Mouse (Mus musculus) ES-E14 (cell line): ENCODE results near the gene Plxnd1. TPM values are rescaled to one million over a fixed set of nuclear protein-coding genes. Genes with fewer than 3 reads are reported as not detected.

Experiments used
- DNase-seq: peaks from one replicate; pipeline ENCODE4 v3.0.0-alpha.2; 2013; ENCODE audit warnings: low read depth, low spot score
- H3K27ac ChIP-seq: 2 replicates; pipeline ENCODE4 v1.5.1; 2012; ENCODE audit warnings: low read depth, mild to moderate bottlenecking, low read length, moderate library complexity, mixed read lengths; ENCODE audit not compliant: poor library complexity, insufficient read depth, severe bottlenecking
- H3K36me3 ChIP-seq: 2 replicates; pipeline ENCODE4 v1.6.1; 2012; ENCODE audit warnings: mild to moderate bottlenecking, low read length, moderate library complexity, mixed read lengths; ENCODE audit not compliant: control insufficient read depth, poor library complexity, insufficient read depth, severe bottlenecking
- H3K4me1 ChIP-seq, 2 experiments: fragments of 150-350 bp in 1 of 2; sonication (generic) in 1 of 2; 2 replicates each; pipeline ENCODE4 v1.6.1; 2012; ENCODE audit warnings: low read length in 2 of 2, mild to moderate bottlenecking in 1 of 2, mixed read lengths in 1 of 2; ENCODE audit not compliant: control insufficient read depth in 2 of 2, insufficient read depth in 2 of 2, poor library complexity in 1 of 2
- H3K4me3 ChIP-seq, 2 experiments: fragments of 150-350 bp in 1 of 2; sonication (generic) in 1 of 2; 2 replicates each; pipeline ENCODE4 v1.5.1; 2012; ENCODE audit warnings: low read length in 2 of 2, low read depth in 1 of 2, mild to moderate bottlenecking in 1 of 2, mixed read lengths in 1 of 2; ENCODE audit not compliant: insufficient read depth in 1 of 2, poor library complexity in 1 of 2, severe bottlenecking in 1 of 2
- H3K9ac ChIP-seq: 2 replicates; pipeline ENCODE4 v1.6.1; 2012; ENCODE audit warnings: low read depth, mild to moderate bottlenecking, low read length, mixed read lengths; ENCODE audit not compliant: poor library complexity, insufficient read depth, severe bottlenecking
- H3K9me3 ChIP-seq: fragments of 150-350 bp; sonication (generic); 2 replicates; pipeline ENCODE4 v1.6.1; 2012; ENCODE audit warnings: low read depth, mild to moderate bottlenecking, low read length; ENCODE audit not compliant: control insufficient read depth, insufficient read depth
- CHD2 ChIP-seq: IDR thresholded peaks from 2 replicates; pipeline ENCODE4 v1.6.1; 2014; ENCODE audit warnings: mild to moderate bottlenecking, low read depth, low read length, inconsistent platforms
- HCFC1 ChIP-seq: IDR thresholded peaks from 2 replicates; pipeline ENCODE4 v1.6.1; 2012; ENCODE audit warnings: low read length, inconsistent platforms, borderline replicate concordance; ENCODE audit not compliant: insufficient read depth
- MAFK ChIP-seq: IDR thresholded peaks from 2 replicates; pipeline ENCODE4 v1.6.1; 2014; ENCODE audit warnings: mild to moderate bottlenecking, low read depth, low read length, inconsistent platforms; ENCODE audit not compliant: insufficient read depth
- ZC3H11A ChIP-seq: IDR thresholded peaks from 2 replicates; pipeline ENCODE4 v1.6.1; 2012; ENCODE audit warnings: low read depth, mild to moderate bottlenecking, inconsistent platforms, low read length, borderline replicate concordance
- ZNF384 ChIP-seq: IDR thresholded peaks from 2 replicates; pipeline ENCODE4 v1.6.1; 2012; ENCODE audit warnings: low read depth, low read length, inconsistent platforms
- in situ Hi-C, 2 experiments: fragments of 600-800 bp; cut with MboI; formaldehyde crosslinking; loops; one replicate each; pipeline ENCODE4 v1.15.1; 2025; ENCODE audit warnings: low sequenced_read_pairs in 2 of 2, inconsistent platforms in 1 of 2; ENCODE audit not compliant: unreplicated experiment in 2 of 2
- total RNA-seq: library from RNA; depleted of rRNA; stranded (reverse); fragments of 300-350 nt; gene quantifications from 2 replicates; pipeline ENCODE4 v1.2.3, GENCODE M21; 2012

Plxnd1 gene
- total RNA-seq, 1 experiment: 8.7 TPM

- no peaks in the 10 kb centered on the region for H3K9me3 ChIP-seq
- H3K27ac ChIP-seq: no peak overlapping the region
- H3K9ac ChIP-seq: no peak overlapping the region
- DNase-seq: no peak
- in situ Hi-C loops: no loop called here
- no peaks in the 10 kb centered on the region; a peak in 1 of 4 replicates for H3K4me1 ChIP-seq
- TF ChIP-seq ZNF384: no peak
- no peak for TF ChIP-seq CHD2
- TF ChIP-seq MAFK: no peak
- no peak for TF ChIP-seq HCFC1
- no peak for TF ChIP-seq ZC3H11A
- no peaks in the 10 kb centered on the region for H3K36me3 ChIP-seq
- H3K4me3 ChIP-seq: no peak overlapping the region
Measured at GRCm38 (mm10) chr6:115927292-115928242, 67.2 kb downstream of the Plxnd1 start.

- H3K4me3 ChIP-seq: no peak overlapping the region
- H3K4me1 ChIP-seq: no peaks in the 10 kb centered on the region; a peak in 1 of 4 replicates
- in situ Hi-C loops: no loop called here
- H3K36me3 ChIP-seq: no peaks in the 10 kb centered on the region
- no peak for TF ChIP-seq MAFK
- no peak for TF ChIP-seq CHD2
- TF ChIP-seq ZNF384: no peak
- TF ChIP-seq HCFC1: no peak
- TF ChIP-seq ZC3H11A: no peak
- H3K27ac ChIP-seq: no peak overlapping the region
- no peak overlapping the region for H3K9ac ChIP-seq
- no peak for DNase-seq
- H3K9me3 ChIP-seq: no peaks in the 10 kb centered on the region
Measured at GRCm38 (mm10) chr6:115926416-115926815, 68.4 kb downstream of the Plxnd1 start.

- H3K27ac ChIP-seq: no peak overlapping the region
Measured at GRCm38 (mm10) chr6:115924829-115925228, 70.0 kb downstream of the Plxnd1 start.

GRCm38 (mm10) chr6:115919876-115920275 lies 74.9 kb downstream of the Plxnd1 start:
- Histone ChIP-seq H3K9me3 (no peaks in the 10 kb centered on the region), H3K27ac (no peak overlapping the region), H3K4me3 (no peak overlapping the region), H3K4me1 (no peaks in the 10 kb centered on the region; a peak in 2 of 4 replicates), H3K36me3 (no peaks in the 10 kb centered on the region), H3K9ac (no peak overlapping the region)
- TF ChIP-seq HCFC1 (no peak), ZC3H11A (no peak), MAFK (no peak), ZNF384 (no peak), CHD2 (no peak)
- in situ Hi-C loops: no loop called here
- DNase-seq: no peak

More at GRCm38 (mm10) chr6:115924829-115925228, 70.0 kb downstream of the Plxnd1 start:
- Histone ChIP-seq H3K36me3 (no peaks in the 10 kb centered on the region), H3K9me3 (no peaks in the 10 kb centered on the region), H3K4me1 (no peaks in the 10 kb centered on the region; a peak in 1 of 4 replicates), H3K9ac (no peak overlapping the region), H3K4me3 (no peak overlapping the region)
- no peak for DNase-seq
- in situ Hi-C loops: no loop called here
- TF ChIP-seq ZC3H11A (no peak), MAFK (no peak), ZNF384 (no peak)

GRCm38 (mm10) chr6:115918615-115919014 lies 76.2 kb downstream of the Plxnd1 start:
- DNase-seq: no peak

More at GRCm38 (mm10) chr6:115918615-115919014, 76.2 kb downstream of the Plxnd1 start:
- Histone ChIP-seq H3K27ac (no peak overlapping the region), H3K36me3 (no peaks in the 10 kb centered on the region), H3K4me1 (no peaks in the 10 kb centered on the region; a peak in 1 of 4 replicates), H3K9ac (no peak overlapping the region), H3K9me3 (no peaks in the 10 kb centered on the region), H3K4me3 (no peak overlapping the region)
- TF ChIP-seq HCFC1 (no peak), ZNF384 (no peak), ZC3H11A (no peak), MAFK (no peak), CHD2 (no peak)
- in situ Hi-C loops: no loop called here
